9 mouse cellular contexts compared by ENCODE assay signal in the genomic region with DNA sequence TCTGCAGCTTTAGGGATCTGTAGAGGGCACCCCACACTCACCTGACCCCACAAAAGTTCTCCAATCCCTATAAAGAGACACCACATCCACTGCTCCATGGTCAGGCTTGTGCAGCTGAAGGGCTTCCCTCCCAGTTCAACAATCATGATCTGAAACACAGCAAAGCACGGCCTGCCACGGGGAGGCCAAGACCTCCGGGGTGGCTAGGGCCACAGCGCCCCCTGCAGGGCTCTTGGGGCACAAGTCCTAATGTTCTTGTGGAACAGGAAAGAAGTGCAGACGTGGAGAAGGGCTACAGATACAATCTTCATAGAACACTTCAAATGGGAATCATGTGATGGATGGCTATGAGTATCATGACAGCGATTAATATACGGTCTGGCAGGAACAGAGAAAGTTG. TPM values are rescaled to one million over a fixed set of nuclear protein-coding genes. Genes with fewer than 3 reads are reported as not detected.
DNase-seq lines count a peak whose midpoint lies in the region; ATAC-seq and TF ChIP-seq lines count a peak whose summit lies in the region.
"Had no signal": no experiment of that assay in that cellular context is flagged by ENCODE, and none has a peak within 500 bp of the region (broad histone marks: within the 10 kb centered on the region; RNA-seq: fewer than 3 reads in every experiment).

No protein-coding gene starts in this region.

- no peaks in the 10 kb centered on the region for H3K27me3 ChIP-seq in forebrain, postnatal 0 days (ENCODE audit: insufficient read depth, low read length)
- H3K27me3 ChIP-seq in forebrain, embryonic 12.5 days = peaks cover 3% of the 10 kb centered on the region; the same call in 1 of the 2 replicates

- peaks cover 5% of the 10 kb centered on the region; the same call in 1 of the 2 replicates for H3K36me3 ChIP-seq in forebrain, postnatal 0 days (ENCODE audit: insufficient read depth)
- peaks cover 33% of the 10 kb centered on the region for H3K36me3 ChIP-seq in forebrain, embryonic 12.5 days (replicated peaks)

- H3K4me2 ChIP-seq in forebrain, postnatal 0 days (ENCODE audit: low read depth) = no peak overlapping the region
- H3K4me2 ChIP-seq in forebrain, embryonic 12.5 days = no peak overlapping the region

- H3K27ac ChIP-seq in forebrain, postnatal 0 days (ENCODE audit: low read depth, low read length) = no peak overlapping the region
- H3K27ac ChIP-seq in forebrain, embryonic 12.5 days = no peak overlapping the region

- no peaks in the 10 kb centered on the region for H3K9me3 ChIP-seq in forebrain, postnatal 0 days (ENCODE audit: low read length)
- no peaks in the 10 kb centered on the region for H3K9me3 ChIP-seq in forebrain, embryonic 12.5 days

- no peak overlapping the region for H3K9ac ChIP-seq in forebrain, postnatal 0 days
- no peak overlapping the region for H3K9ac ChIP-seq in forebrain, embryonic 12.5 days

- no peak for DNase-seq in forebrain, postnatal 0 days
- DNase-seq in A20 (ENCODE audit: low read depth, low spot score) = peak; percentile 84
- DNase-seq in adrenal gland, adult 2 months = peak; percentile 20
- DNase-seq in gastrocnemius, postnatal 4 days (ENCODE audit: low spot score in 2 of 2) = peak; percentile 45 to 70
- DNase-seq in lung, postnatal 14 days = peak; percentile 71
- DNase-seq in testis, postnatal 14 days (ENCODE audit: low spot score) = peak; percentile 31
- no peak for DNase-seq in left cerebral cortex, adult 8-10 months (ENCODE audit: low spot score in 2 of 2)

- 27% methylated on average over 7 of the region's 7 CpGs for WGBS in forebrain, postnatal 0 days
- WGBS in forebrain, embryonic 12.5 days = 28% methylated on average over 7 of the region's 7 CpGs

- no peaks in the 10 kb centered on the region; the same call in 1 of the 2 replicates for H3K4me1 ChIP-seq in forebrain, postnatal 0 days (ENCODE audit: insufficient read depth)
- H3K4me1 ChIP-seq in forebrain, embryonic 12.5 days = peaks cover 20% of the 10 kb centered on the region

- H3K4me3 ChIP-seq in forebrain, postnatal 0 days (ENCODE audit: low read depth, low read length) = no peak overlapping the region
- H3K4me3 ChIP-seq in forebrain, embryonic 12.5 days (replicated peaks) = no peak overlapping the region

- ATAC-seq in forebrain, postnatal 0 days = no peak
- ATAC-seq in forebrain, embryonic 12.5 days (ENCODE audit: low FRiP score) = no peak

- peak; percentile 47 for TF ChIP-seq CTCF in forebrain, postnatal 0 days (IDR thresholded peaks at IDR 0.05; ENCODE audit: low read depth)

RNA-seq across cellular contexts. Expression of gene Lax1, which starts 26.6 kb away (rescaled TPM):
- 0.14 TPM in 1 of 2 replicates, not detected in the other for total RNA-seq in forebrain, postnatal 0 days (2014; rRNA removed)
- 0.10 TPM in 1 of 2 replicates, not detected in the other for polyA plus RNA-seq in forebrain, postnatal 0 days (2015; fragmentation: Nextera tagmentation; extraction: Ambion mirVana)
- polyA plus RNA-seq in forebrain, embryonic 12.5 days (2016; fragmentation: Nextera tagmentation; extraction: Ambion mirVana) = 0.20 and 0.22 TPM in 2 replicates
- under 1 TPM in 1 of 2 experiments, not detected in 1; 0.31 TPM for total RNA-seq in adrenal gland, adult 2 months (2021)
- 0.17 and 0.18 TPM in 2 replicates for polyA plus RNA-seq in adrenal gland, adult 2 months (2012; rRNA removed)
- total RNA-seq in gastrocnemius, postnatal 4 days (2021) = under 1 TPM; 0.34 to 0.56 TPM
- under 1 TPM in 2 of 4 experiments, not detected in 2; 0.15 to 0.37 TPM for total RNA-seq in left cerebral cortex, adult 8-10 months (2022)

RNA-seq across cellular contexts. Expression of gene Gm38394, which starts 55.3 kb away (rescaled TPM):
- total RNA-seq in forebrain, postnatal 0 days (2014; rRNA removed) = 7.0 and 10.0 TPM in 2 replicates
- polyA plus RNA-seq in forebrain, postnatal 0 days (2015; fragmentation: Nextera tagmentation; extraction: Ambion mirVana) = 0.78 and 1.4 TPM in 2 replicates
- 6.3 and 6.4 TPM in 2 replicates for polyA plus RNA-seq in forebrain, embryonic 12.5 days (2016; fragmentation: Nextera tagmentation; extraction: Ambion mirVana)
- 10 to 100 TPM; 22.6 to 28.5 TPM for total RNA-seq in adrenal gland, adult 2 months (2021)
- 1.9 and 2.0 TPM in 2 replicates for polyA plus RNA-seq in adrenal gland, adult 2 months (2012; rRNA removed)
- 10 to 100 TPM; 49.2 to 59.8 TPM for total RNA-seq in gastrocnemius, postnatal 4 days (2021)
- 10 to 100 TPM; 22.9 to 26.3 (median 25.1) TPM for total RNA-seq in left cerebral cortex, adult 8-10 months (2022)

RNA-seq across cellular contexts. Expression of gene Zbed6, which starts 55.8 kb away (rescaled TPM):
- total RNA-seq in forebrain, postnatal 0 days (2014; rRNA removed) = 5.7 and 6.4 TPM in 2 replicates
- polyA plus RNA-seq in forebrain, postnatal 0 days (2015; fragmentation: Nextera tagmentation; extraction: Ambion mirVana) = not detected in 2 replicates
- polyA plus RNA-seq in forebrain, embryonic 12.5 days (2016; fragmentation: Nextera tagmentation; extraction: Ambion mirVana) = not detected in 2 replicates
- 10 to 100 TPM in 1 of 2 experiments, 1 to 10 TPM in 1; 8.7 to 10.3 TPM for total RNA-seq in adrenal gland, adult 2 months (2021)
- polyA plus RNA-seq in adrenal gland, adult 2 months (2012; rRNA removed) = not detected in 2 replicates
- 10 to 100 TPM; 25.1 to 25.5 TPM for total RNA-seq in gastrocnemius, postnatal 4 days (2021)
- 1 to 10 TPM; 7.0 to 9.4 (median 7.3) TPM for total RNA-seq in left cerebral cortex, adult 8-10 months (2022)
- polyA plus RNA-seq: neural tube, embryonic 14.5 days had no signal

Comparison
In these comparisons a context has a peak if more than half of its experiments do, and no peak if none do; other contexts are left out.
1. DNase-seq: peak in A20 (single experiment), adrenal gland, adult 2 months (single experiment), gastrocnemius, postnatal 4 days (2 of 2), lung, postnatal 14 days (single experiment) and testis, postnatal 14 days (single experiment); none in forebrain, postnatal 0 days (single experiment) and left cerebral cortex, adult 8-10 months (0 of 2).